Mouse (Mus musculus) frontal cortex, postnatal 36 days (tissue): ENCODE measurements around the gene Tmtc1.
A peak's percentile ranks its signal among the peaks of the same experiment; 100 is the strongest.

ENCODE experiments used
- DNase-seq, 2 experiments: peaks; one replicate each; pipeline ENCODE4 v3.0.0; 2022; ENCODE audit warnings: low spot score in 2 of 2

The Tmtc1 gene

DNA sequence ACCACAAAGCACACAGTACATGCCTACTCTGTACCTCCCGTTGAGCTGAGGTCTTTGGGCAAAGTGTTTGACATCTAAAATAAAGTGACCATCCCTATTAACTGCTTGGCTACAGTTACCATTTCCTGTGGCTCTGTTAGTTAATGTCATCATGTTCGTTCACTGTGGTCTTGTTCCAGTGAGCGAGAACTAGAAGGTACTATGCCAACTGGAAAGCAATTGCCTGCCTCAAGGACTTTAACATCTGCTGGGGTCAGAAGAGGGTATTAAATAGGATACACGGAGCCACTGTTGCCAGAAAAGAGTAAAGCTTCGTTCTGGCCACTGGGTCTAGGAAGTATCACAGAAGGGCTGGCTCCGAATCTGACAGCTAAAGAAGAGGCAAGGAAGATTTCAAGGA, 23.8 kb downstream of the Tmtc1 start:
- DNase-seq: no peak

DNA sequence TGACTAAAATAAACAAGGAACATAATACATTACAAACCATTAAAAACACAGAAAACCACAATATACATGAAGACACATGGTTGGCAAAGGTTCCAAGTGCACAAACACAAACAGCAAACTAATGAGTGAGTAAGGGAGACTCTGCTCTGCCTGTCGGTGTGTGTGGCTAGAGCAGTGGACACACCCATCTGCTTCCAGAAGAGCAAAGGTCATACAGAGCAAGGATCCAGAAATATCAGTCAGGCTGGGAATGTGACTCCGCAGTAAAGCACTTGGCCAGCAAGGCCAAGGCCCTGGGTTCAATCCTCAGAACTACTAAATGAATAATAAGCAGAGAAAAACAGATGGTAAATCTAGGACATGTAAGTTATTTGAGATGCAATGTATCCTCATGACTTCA, 27.6 kb downstream of the Tmtc1 start:
- DNase-seq: no peak

DNA sequence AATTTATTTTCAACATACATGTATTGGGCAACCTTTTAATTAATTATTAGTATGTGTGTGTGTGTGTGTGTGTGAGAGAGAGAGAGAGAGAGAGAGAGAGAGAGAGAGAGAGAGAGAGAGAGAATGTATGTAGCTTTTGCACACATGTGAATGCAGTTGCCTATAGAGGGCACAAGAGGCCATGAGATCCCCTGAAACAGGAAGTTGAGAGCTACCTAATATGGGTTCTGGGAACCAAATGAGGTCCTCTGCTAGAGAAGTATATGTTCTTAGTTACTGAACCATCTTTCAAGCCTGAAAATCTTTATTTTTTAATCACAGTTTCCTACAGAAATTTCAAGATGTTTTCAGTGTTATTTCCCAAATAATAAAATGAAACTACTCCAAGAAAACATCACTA, 30.6 kb downstream of the Tmtc1 start:
- no peak for DNase-seq

DNA sequence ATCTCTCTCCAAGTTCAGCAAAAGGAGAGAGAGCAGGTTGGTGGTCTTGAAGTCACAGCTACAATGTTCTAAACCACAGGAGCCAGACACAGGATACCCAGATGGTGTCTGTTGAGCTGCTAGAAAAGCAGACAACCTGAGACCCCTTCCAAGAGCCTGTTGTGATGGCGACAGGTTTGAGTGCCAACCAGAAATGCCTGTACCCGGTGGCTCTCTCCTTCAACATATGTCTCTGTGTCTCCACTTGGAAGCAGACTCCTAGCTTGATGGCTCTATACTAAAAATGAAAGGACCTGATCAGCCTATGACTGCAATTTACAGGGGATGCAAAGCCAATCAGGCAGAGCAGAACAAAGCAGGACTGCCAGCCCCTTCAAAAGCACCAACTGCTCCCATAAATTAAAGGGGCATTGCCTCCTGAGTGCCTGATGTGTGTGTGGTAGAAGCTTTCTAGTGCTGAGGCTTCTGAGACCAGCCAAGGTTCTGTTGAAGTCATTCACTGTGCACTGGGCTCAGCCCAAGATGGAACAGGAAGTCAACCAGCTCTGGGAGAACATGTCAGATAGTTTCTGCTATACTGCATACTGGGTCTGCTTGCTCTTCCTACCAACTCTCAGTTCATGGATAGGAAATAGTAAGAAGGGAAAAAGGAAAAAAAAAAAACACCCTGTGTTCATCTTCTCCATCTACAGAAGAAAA, 37.2 kb downstream of the Tmtc1 start:
- DNase-seq: no peak

DNA sequence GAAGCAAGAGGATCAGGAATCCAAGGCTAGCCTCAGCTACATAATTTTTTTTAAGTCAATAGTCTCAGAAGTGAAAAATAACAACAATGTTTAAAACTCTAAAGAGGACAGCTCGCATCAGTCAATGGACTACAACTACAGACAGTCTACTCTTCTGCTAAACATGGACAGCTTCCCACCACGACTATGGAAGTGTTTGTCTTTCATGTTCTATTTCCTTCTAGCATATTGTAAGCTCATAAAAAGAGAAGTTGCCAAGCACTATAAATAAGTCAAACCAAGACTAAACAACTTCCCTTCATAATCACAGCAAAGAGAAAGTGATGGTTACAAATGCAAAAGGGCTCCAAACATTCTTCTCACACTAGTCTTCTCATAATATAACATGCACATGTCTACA, 38.6 kb downstream of the Tmtc1 start:
- DNase-seq: no peak

DNA sequence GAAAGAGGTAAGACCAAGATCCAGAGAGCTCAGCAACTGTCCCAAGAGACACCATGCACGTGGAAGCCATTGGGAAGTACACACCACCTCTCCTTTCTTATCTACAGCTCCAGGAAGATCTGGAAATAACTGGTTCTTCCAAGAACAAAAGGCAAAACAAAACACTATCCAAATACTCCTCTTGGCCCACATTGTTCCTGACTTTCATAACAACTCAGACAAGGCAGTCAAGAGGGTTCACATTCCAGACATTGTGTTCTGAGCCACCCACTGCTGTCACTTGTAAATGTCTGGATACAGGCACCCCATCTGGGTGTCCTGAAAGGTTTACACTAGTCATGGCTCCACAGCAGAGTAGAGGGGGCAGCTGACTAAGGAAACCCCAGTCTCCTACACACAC, 39.7 kb downstream of the Tmtc1 start:
- no peak for DNase-seq

DNA sequence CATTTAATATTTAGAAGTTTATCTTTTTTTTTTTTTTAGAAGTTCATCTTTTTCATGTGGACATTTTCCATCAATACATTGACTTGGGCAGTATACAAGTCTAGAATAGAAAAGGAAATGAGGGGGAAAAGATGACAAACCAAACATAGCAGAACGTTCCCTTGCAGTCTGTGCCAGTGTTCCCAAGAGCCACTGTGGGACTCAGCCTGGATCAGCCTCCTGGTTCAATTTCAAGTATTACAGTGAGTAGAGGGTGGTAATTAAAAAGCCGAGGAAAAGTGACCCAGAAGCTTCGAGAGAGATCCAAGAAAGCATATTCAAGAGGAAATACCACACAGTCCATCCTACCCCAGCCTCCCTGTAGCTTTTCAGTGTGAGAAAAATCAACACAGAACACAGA, 40.4 kb downstream of the Tmtc1 start:
- no peak for DNase-seq

DNA sequence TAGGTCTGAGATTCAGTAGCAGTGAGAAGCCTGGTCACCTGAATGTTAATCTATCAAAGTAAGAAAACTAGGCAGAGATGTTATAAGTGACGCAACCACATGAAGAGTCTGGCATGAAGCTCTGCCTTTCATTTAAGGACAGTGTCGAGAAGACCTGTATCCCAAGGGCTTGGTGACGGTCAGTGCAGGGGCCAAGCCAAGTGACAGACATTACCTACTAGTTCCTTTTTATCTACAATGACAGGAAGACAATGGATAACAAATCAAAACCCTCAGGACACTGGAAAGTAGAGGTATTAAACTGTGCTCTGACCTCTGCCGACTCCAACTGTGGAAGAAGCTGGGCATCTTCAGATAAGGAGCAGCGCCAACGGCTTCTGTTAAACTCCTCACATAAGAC, 43.2 kb downstream of the Tmtc1 start:
- DNase-seq: no peak

DNA sequence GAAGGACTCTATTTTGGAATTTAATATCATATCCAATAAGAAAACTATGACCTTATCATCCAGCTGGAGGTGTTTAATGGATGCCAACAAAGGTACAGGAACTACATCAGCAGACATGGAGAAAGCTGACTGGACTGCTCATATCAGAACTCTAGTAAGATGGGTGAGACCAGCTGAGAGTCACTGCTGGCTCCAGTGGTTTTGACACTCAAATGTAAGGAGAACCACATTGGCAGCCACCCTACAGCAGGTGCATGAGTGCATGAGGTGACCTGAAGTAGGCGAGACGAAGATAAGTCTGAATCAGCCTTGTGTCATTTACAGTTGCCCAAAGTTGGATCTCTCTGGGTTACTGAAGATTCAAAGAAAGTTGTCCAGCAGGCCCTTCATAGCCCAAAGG, 44.6 kb downstream of the Tmtc1 start:
- no peak for DNase-seq

DNA sequence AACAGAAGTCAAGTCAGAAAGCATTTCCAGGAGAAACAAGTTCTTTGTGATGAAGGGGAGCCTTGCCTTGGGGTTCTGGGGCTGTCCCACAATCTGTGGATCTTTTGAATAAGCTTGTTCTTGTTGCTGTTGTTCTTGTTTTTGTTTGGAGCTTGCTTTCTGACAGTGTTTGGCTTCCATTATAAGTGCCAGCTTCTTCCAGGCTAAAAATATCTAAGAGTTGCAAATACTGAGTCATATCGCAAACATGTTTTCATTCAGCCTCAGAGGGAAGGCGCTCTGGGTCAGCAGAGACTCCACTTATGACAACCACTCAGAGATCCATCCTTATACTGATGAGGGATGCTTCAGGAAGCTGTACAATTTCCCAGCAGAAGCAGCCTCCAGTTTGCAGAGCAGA, 45.3 kb downstream of the Tmtc1 start:
- no peak for DNase-seq

DNA sequence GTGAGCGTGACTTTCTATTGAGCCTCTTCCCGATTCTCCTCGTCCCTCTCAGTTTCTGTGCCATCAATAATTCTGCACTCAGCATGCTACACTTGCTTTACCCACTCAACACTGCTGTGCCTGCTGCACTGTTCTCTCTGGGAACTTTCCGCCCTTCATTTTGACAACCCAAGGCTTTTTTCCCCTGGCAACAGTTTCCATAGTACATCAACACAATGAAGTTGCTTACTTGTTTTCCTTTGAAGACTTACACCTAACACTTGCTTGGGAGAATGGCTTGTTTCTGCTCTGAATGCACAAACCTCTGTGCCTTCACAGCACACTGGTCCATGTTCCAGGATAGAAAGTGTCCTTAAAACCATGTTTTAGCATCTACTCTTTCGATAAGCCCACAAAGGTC, 46.9 kb downstream of the Tmtc1 start:
- no peak for DNase-seq

DNA sequence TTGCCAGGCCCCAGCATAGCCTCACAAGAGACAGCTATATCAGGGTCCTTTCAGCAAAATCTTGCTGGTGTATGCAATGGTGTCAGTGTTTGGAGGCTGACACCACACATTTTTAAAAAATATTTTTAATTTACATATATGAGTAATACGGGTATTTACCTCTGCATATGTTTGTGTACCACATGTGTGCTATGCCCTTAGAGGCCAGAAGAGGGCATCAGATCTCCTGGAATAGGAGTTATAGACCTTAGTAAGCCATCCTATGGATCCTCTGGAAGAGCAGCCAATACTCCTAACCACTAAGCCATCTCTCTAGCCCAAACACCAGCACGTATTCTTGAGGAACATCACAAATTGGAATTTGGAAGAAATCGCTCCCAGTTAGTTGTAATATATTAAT, 48.9 kb downstream of the Tmtc1 start:
- DNase-seq: no peak

DNA sequence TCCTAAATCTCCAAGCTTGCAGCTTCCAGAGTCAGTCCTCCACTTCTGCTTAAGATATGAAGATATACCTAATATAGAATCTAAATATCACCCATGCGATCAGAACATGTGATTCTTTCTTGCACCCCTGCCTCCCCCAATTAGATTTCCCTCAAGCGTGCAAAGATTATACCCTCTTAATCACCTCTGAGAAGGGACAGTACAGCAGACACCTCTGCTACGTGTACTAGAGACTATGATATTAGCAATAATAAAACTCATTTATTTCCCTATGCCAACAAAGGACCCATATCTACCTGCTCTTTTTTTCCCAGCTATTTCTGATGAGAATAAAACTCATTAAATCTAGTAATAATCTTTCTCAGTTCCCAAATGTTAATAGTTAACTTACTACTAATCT, 49.9 kb downstream of the Tmtc1 start:
- DNase-seq: no peak

DNA sequence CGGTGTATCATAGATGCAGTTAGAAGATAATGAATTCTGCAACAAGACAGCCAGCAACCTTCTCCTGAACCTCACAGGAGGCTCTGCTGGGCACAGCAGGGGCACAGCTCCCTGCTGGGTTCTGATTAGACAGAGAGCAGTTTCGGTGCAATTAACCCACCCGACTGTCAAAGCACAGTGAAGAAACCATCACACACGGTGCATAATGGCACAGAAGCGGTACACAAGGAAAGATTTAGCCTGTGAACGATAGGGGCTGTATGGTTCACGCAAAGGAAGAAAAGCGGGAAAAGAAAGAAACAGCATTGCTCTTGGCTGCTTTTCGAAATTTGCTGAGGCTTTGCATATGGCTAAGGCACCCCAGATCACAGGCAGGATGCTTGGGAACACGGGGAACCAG, 52.0 kb downstream of the Tmtc1 start:
- DNase-seq: no peak

DNA sequence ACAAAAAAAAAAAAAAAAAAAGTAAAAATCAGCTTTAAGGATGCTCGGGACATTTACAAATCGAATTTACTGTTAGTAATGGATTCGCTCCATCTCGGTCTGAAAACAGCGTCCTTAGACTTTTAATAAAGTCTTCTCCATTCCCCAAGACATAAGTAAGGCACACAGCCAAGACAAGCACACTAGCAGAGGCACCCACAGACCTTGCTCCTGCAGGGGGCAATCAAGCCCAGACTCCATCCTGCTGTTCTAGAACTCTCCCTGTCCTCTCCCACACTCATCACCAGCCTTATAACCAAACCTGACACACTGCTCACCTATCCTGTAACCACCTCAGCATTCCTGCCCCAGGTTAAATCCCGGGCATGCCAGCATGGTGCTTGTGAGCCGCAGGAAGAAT, 52.9 kb downstream of the Tmtc1 start:
- no peak for DNase-seq

DNA sequence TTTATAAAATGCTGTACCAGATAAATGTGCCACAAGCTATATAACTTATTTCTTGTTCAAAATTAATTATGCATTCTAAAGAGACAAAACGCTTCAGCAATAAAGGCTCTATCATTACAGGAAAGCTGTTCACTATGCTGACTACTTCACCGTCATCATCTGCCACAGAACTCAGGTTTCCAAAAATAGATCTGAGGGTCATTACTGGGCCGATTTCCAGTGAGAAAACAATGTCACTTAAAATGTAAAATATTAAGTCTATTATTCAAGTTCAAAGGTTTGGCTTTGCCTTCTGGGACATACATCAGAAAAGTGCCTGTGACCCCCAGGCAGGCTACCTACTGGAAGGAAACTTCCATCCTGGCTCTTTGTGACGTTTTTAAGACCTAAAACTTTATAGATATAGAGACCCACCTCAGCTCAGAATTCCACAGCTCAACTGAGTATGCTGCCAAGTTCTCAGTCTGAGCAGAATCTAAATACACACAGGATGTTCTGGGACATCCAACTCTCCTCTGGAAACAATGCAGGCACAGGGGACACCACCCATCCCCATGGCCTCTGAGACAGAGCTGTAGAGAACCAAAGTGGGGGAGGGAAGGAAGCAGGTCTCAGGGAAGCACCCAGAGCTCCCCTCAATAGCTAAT, 53.4 kb downstream of the Tmtc1 start:
- no peak for DNase-seq

DNA sequence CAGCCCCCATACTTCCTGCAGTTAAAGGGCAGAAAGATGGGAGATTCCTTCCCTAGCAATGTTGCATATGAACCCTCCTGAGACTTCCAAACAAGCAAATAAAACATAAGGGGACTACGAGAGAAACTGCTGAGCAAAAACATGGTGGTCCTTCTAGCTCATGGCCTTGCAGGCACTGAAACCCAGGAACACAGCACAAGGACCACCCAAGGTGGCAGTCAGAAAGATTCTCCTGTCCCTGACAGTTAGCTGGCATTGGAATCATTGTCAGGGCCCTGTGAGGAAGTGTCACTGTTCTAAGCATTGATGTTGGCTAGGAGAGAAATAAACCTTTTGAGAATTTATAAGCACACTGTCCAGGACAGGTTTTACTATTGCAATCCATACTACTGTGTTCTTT, 56.2 kb downstream of the Tmtc1 start:
- DNase-seq: no peak

DNA sequence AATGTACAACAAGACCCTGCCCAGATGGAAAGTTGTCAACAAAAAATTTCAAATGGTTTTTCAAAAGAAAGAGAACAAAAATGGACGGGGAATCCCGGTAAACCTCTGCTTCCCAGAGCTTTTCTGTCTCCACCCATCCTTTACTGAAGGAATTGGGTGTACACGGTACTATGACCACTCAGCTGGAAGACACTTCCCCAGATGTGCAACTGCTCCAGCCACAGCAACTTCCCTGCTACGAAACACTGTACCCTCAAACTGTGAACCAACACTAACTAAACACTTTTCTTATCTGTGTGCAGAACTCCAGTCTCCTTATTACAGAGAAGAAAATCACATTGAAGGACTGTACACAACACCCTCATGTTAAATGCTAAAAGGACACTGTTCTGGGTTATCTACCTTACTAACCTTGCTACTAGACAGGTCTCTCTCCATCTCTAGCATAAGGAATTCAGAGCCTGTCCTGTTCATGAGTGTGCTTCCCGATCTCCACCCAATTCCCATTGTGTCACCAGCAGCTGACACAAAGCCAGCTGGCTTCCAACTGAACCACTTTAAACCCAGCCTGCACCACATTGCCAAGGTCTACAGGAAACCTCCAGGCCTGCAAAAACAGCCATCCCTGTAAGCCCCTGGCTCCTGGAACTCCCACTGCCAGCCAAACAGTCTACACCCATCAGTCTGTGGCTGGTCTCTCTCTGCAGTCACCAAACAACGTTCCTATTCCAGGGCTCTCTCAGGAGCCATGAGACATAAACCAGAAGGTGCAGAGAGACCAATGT, 59.9 kb downstream of the Tmtc1 start:
- no peak for DNase-seq

DNA sequence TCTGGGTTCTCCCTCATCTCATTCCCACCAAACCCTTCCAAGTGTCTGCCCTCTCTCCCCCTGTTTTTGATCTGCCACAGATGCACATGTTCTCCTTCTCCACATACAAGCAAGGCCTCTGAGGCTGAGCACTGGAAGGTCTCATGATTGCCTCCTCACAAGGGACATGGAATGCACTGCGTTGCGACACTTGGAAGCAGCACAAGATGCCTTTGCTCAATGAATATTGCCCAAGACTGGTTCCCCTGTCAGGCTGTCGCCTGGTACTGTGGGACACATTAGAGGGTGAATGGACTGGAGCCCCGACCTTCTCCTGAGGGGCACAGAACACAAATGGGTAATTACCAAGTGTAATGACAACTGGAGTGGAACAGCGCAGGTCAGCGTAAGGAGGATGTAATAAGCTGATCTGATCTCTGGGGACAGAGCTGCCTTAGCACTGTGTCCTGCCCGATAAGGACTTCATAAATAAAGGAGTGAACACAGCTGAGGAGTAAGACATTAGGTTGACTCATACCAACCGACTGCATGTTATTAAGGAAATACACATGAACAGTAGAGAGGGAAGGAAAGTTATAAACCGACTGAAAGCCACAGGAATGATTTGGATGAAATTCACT, 62.9 kb downstream of the Tmtc1 start:
- no peak for DNase-seq

DNA sequence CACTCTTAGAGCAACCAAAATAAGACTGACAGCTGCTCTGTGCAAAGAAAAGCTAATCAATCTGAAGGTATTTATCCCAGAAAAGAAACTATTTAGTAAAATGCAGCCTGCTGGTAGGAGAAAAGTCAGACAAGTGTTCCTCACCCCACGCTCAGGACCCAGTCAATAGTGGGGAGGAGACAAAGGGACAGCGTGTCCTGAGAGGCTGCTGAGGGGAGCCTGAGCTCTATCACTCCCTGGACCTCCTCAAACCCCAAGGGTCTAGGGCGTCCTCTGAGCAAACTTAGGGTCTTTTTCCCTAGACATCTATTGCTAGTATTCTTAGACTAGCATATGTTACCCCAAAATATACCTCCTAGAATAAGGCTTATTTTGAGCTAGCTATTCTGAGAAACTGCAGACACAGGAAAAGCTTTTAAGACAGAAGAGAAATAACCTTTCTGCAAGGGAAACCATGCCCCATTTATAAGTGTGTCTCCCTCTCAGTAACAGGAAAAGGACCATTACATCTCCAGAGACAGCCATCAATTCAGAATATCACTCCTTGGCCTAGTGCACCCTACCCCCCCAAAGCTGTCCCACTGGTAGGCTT, 68.5 kb downstream of the Tmtc1 start:
- peak in 1 of 2 experiments; percentile 46 for DNase-seq

DNA sequence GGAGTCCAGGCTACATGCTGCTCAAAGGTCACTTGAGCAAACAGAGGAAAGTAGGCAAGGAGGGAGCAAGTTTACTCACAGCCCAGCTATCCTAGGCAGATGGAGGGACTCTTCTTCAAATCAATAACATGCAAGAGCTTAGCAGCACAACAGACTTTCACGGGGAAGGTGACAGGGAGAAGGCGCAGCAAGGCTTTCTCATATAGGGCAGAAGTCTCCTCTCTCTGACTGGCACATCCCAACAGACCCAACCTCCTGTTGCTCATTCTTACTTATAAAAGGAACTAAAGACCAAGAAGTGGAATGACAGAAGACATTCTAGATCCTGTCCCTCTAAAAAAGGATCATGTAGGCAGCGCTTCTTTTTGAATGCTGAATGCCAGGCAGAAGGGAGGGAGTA, 69.2 kb downstream of the Tmtc1 start:
- peak in 1 of 2 experiments; percentile 43 for DNase-seq

DNA sequence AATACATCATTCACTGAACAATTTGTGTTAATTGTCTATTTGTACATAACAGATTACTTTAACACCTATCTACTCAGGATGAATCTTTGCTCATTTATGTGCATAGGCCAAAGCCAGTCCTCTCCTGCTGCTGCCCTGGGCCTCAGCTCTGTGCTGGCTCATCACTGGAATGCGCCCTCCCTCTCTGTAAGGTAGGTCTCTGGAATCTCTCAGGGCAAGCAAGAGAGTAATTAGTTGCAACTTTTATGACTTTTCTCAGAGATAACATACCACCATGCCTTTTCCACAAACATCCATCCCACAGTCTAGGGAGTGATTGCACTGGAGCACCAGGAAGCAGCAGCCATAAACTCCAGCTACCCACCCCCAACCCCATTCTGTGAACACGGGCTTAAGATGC, 70.7 kb downstream of the Tmtc1 start:
- DNase-seq: no peak
